Mouse (Mus musculus): ENCODE results near the gene Ttll7. TPM values are rescaled to one million over a fixed set of nuclear protein-coding genes. Genes with fewer than 3 reads are reported as not detected.

Gene Ttll7
- polyA plus RNA-seq, 1 experiment, result not detected

GRCm38 (mm10) chr3:146900094-146900493 is 47.9 kb downstream of the Ttll7 start:
- no peaks in the 10 kb centered on the region for H3K9me3 ChIP-seq (ENCODE audit: control insufficient read depth, low read length)
- H3K36me3 ChIP-seq (ENCODE audit: control insufficient read depth), result no peaks in the 10 kb centered on the region
- no peaks in the 10 kb centered on the region for H3K27me3 ChIP-seq (ENCODE audit: control insufficient read depth)
- no peaks in the 10 kb centered on the region for H3K4me1 ChIP-seq (ENCODE audit: control insufficient read depth)
- H3K4me3 ChIP-seq (replicated peaks), result no peak overlapping the region
- TF ChIP-seq GATA1 (IDR thresholded peaks at IDR 0.05; ENCODE audit: low read length) (no peak), TAL1 (IDR thresholded peaks at IDR 0.05; ENCODE audit: low read length) (no peak)

GRCm38 (mm10) chr3:146901729-146902128 is 49.6 kb downstream of the Ttll7 start:
- Histone ChIP-seq H3K36me3 (ENCODE audit: control insufficient read depth) (no peaks in the 10 kb centered on the region), H3K4me3 (replicated peaks) (no peak overlapping the region), H3K4me1 (ENCODE audit: control insufficient read depth) (no peaks in the 10 kb centered on the region), H3K9me3 (ENCODE audit: control insufficient read depth, low read length) (no peaks in the 10 kb centered on the region), H3K27me3 (ENCODE audit: control insufficient read depth) (no peaks in the 10 kb centered on the region)
- TF ChIP-seq TAL1 (IDR thresholded peaks at IDR 0.05; ENCODE audit: low read length) (no peak), GATA1 (IDR thresholded peaks at IDR 0.05; ENCODE audit: low read length) (no peak)

GRCm38 (mm10) chr3:146905606-146906005 is 53.4 kb downstream of the Ttll7 start:
- no peaks in the 10 kb centered on the region for H3K27me3 ChIP-seq (ENCODE audit: control insufficient read depth)
- H3K4me1 ChIP-seq (ENCODE audit: control insufficient read depth), result no peaks in the 10 kb centered on the region
- no peaks in the 10 kb centered on the region for H3K36me3 ChIP-seq (ENCODE audit: control insufficient read depth)
- H3K9me3 ChIP-seq (ENCODE audit: control insufficient read depth, low read length), result no peaks in the 10 kb centered on the region
- no peak for TF ChIP-seq GATA1 (IDR thresholded peaks at IDR 0.05; ENCODE audit: low read length)
- TF ChIP-seq TAL1 (IDR thresholded peaks at IDR 0.05; ENCODE audit: low read length), result no peak
- H3K4me3 ChIP-seq (replicated peaks), result no peak overlapping the region

GRCm38 (mm10) chr3:146908922-146909321 is 56.8 kb downstream of the Ttll7 start:
- Histone ChIP-seq H3K27me3 (ENCODE audit: control insufficient read depth) (no peaks in the 10 kb centered on the region), H3K36me3 (ENCODE audit: control insufficient read depth) (no peaks in the 10 kb centered on the region), H3K9me3 (ENCODE audit: control insufficient read depth, low read length) (no peaks in the 10 kb centered on the region), H3K4me3 (replicated peaks) (no peak overlapping the region), H3K4me1 (ENCODE audit: control insufficient read depth) (no peaks in the 10 kb centered on the region)
- no peak for TF ChIP-seq TAL1 (IDR thresholded peaks at IDR 0.05; ENCODE audit: low read length)
- no peak for TF ChIP-seq GATA1 (IDR thresholded peaks at IDR 0.05; ENCODE audit: low read length)

GRCm38 (mm10) chr3:146913107-146913506 is 60.9 kb downstream of the Ttll7 start:
- H3K9me3 ChIP-seq (ENCODE audit: control insufficient read depth, low read length), result no peaks in the 10 kb centered on the region
- H3K36me3 ChIP-seq (ENCODE audit: control insufficient read depth), result no peaks in the 10 kb centered on the region
- no peak overlapping the region for H3K4me3 ChIP-seq (replicated peaks)
- TF ChIP-seq GATA1 (IDR thresholded peaks at IDR 0.05; ENCODE audit: low read length) (no peak), TAL1 (IDR thresholded peaks at IDR 0.05; ENCODE audit: low read length) (no peak)
- no peaks in the 10 kb centered on the region for H3K27me3 ChIP-seq (ENCODE audit: control insufficient read depth)
- no peaks in the 10 kb centered on the region for H3K4me1 ChIP-seq (ENCODE audit: control insufficient read depth)

- TF ChIP-seq GATA1 (IDR thresholded peaks at IDR 0.05; ENCODE audit: low read length) (no peak), TAL1 (IDR thresholded peaks at IDR 0.05; ENCODE audit: low read length) (no peak)
- no peaks in the 10 kb centered on the region for H3K4me1 ChIP-seq (ENCODE audit: control insufficient read depth)
- no peaks in the 10 kb centered on the region for H3K9me3 ChIP-seq (ENCODE audit: control insufficient read depth, low read length)
- no peak overlapping the region for H3K4me3 ChIP-seq (replicated peaks)
- no peaks in the 10 kb centered on the region for H3K36me3 ChIP-seq (ENCODE audit: control insufficient read depth)
- H3K27me3 ChIP-seq (ENCODE audit: control insufficient read depth), result no peaks in the 10 kb centered on the region
These were observed 62.6 kb downstream of the Ttll7 start for GRCm38 (mm10) chr3:146914798-146915197.

- H3K36me3 ChIP-seq (ENCODE audit: control insufficient read depth), result no peaks in the 10 kb centered on the region
- H3K4me3 ChIP-seq (replicated peaks), result no peak overlapping the region
- TF ChIP-seq TAL1 (IDR thresholded peaks at IDR 0.05; ENCODE audit: low read length) (no peak), GATA1 (IDR thresholded peaks at IDR 0.05; ENCODE audit: low read length) (no peak)
- H3K27me3 ChIP-seq (ENCODE audit: control insufficient read depth), result no peaks in the 10 kb centered on the region
- no peaks in the 10 kb centered on the region for H3K4me1 ChIP-seq (ENCODE audit: control insufficient read depth)
- no peaks in the 10 kb centered on the region for H3K9me3 ChIP-seq (ENCODE audit: control insufficient read depth, low read length)
These were observed 65.7 kb downstream of the Ttll7 start for GRCm38 (mm10) chr3:146917891-146918290.

GRCm38 (mm10) chr3:146918323-146918722 is 66.2 kb downstream of the Ttll7 start:
- Histone ChIP-seq H3K36me3 (ENCODE audit: control insufficient read depth) (no peaks in the 10 kb centered on the region), H3K4me3 (replicated peaks) (no peak overlapping the region), H3K9me3 (ENCODE audit: control insufficient read depth, low read length) (no peaks in the 10 kb centered on the region), H3K4me1 (ENCODE audit: control insufficient read depth) (no peaks in the 10 kb centered on the region), H3K27me3 (ENCODE audit: control insufficient read depth) (no peaks in the 10 kb centered on the region)
- TF ChIP-seq GATA1 (IDR thresholded peaks at IDR 0.05; ENCODE audit: low read length) (no peak), TAL1 (IDR thresholded peaks at IDR 0.05; ENCODE audit: low read length) (no peak)

GRCm38 (mm10) chr3:146927311-146928015 is 75.3 kb downstream of the Ttll7 start:
- H3K4me3 ChIP-seq (replicated peaks), result no peak overlapping the region
- H3K36me3 ChIP-seq (ENCODE audit: control insufficient read depth), result no peaks in the 10 kb centered on the region
- H3K9me3 ChIP-seq (ENCODE audit: control insufficient read depth, low read length), result no peaks in the 10 kb centered on the region
- H3K27me3 ChIP-seq (ENCODE audit: control insufficient read depth), result no peaks in the 10 kb centered on the region
- TF ChIP-seq TAL1 (IDR thresholded peaks at IDR 0.05; ENCODE audit: low read length) (no peak), GATA1 (IDR thresholded peaks at IDR 0.05; ENCODE audit: low read length) (no peak)
- H3K4me1 ChIP-seq (ENCODE audit: control insufficient read depth), result no peaks in the 10 kb centered on the region

- Histone ChIP-seq H3K9me3 (ENCODE audit: control insufficient read depth, low read length) (no peaks in the 10 kb centered on the region), H3K4me1 (ENCODE audit: control insufficient read depth) (no peaks in the 10 kb centered on the region), H3K36me3 (ENCODE audit: control insufficient read depth) (no peaks in the 10 kb centered on the region), H3K27me3 (ENCODE audit: control insufficient read depth) (no peaks in the 10 kb centered on the region), H3K4me3 (replicated peaks) (no peak overlapping the region)
- TF ChIP-seq TAL1 (IDR thresholded peaks at IDR 0.05; ENCODE audit: low read length) (no peak), GATA1 (IDR thresholded peaks at IDR 0.05; ENCODE audit: low read length) (no peak)
These were observed 76.0 kb downstream of the Ttll7 start for GRCm38 (mm10) chr3:146928141-146928540.

Measured in erythroblast, embryonic 14.5 days (primary cell).